Mouse (Mus musculus) adrenal gland, postnatal 4 days (tissue): ENCODE measurements around the gene Muc5b. TPM values are rescaled to one million over a fixed set of nuclear protein-coding genes. Genes with fewer than 3 reads are reported as not detected.
"Not testable (repeated sequence)": the region's sequence is repeated elsewhere in the genome, so short reads cannot be mapped to it uniquely, and the experiment has no call there.

Experiments used
- DNase-seq, 2 experiments: peaks; one replicate each; pipeline ENCODE4 v3.0.0; 2021 to 2022; ENCODE audit warnings: low spot score in 2 of 2, mixed read lengths in 2 of 2
- long read RNA-seq, 2 experiments: library from polyadenylated mRNA; stranded (forward); transcript quantifications; one replicate each; pipeline ENCODE4 v2.0.0; 2021
- total RNA-seq, 2 experiments: library from RNA; stranded (reverse); gene quantifications; 2 replicates each; pipeline ENCODE4 v1.2.3; 2021

The Muc5b gene
- not detected for total RNA-seq
- long read RNA-seq, experiment 1 = 0 reads
- long read RNA-seq, experiment 2 = 0 reads

DNA sequence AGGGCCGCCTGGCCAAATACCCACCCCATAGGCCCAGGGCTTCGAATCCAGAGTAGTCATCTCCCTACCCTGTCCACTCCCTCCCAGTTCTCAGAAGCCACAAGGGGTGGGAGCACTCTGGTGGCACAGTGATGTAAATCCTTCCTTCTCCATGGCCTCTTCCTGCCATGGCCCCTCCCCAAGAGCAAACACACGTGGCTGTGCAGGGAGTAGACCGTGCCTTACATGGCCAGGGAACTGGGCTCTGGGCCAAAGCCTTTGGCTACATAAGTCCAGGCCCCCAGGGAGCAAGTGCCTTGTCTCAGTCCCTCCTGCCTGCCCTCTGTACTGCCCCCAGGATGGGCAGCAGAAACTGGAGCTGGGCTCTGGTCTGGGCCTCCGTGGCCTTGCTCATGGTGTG, at the start of gene Muc5b:
Gene Muc5b (plus strand): TSS at position 292 of the 400 bp plus-strand sequence.
- no peak for DNase-seq

DNA sequence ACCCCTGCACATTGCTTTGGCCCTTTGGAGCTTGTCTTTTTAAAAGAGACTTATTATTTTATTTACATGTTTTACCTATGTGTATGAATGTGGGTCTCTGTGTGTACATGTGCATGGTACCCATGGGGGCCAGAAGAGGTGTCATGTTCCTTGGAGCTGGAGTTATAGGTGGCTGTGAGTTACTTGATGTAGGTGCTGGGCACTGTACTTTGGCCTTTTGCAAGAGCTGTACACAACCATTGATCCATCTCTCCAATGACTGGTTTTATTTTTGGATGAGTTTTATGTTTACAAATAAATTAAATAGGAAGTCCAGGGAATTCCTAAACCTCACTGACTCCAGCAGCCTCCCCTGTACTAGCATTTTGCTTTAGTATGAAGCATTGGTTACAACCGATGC, 44.6 kb upstream of the Muc5b start:
- no peak for DNase-seq

DNA sequence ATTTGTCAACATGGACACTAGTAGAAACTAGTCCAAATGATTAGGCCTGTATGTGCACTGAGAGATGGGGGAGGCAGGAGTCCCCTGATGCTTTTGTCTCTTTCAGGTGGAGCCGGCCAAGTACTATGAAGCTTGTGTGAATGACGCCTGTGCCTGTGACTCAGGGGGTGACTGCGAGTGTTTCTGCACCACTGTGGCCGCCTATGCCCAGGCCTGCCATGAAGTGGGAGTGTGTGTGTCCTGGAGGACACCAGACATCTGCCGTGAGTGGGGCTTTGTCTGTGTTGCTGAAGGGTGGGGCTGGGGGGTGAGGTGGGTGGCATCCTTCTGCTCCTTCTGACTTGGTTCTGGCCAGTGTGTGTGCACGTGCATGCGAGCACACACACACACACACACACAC, 35.7 kb upstream of the Muc5b start:
- DNase-seq = no peak

DNA sequence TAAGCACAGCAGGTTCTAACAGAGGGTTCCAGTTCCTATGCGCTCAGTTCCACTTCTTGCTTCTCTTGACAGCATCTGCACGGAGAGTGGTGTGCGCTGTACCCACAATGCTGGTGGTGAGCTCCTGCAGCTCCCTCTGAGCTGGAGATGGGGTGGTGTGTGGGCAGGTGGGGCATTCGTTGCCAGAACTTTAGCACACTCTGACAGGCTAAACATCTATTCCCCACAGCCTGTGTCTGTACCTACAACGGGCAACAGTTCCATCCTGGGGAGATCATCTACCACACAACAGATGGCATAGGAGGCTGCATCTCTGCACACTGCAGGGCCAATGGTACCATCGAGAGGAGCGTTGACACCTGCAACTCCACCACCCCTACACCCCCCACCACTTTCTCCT, 33.5 kb upstream of the Muc5b start:
- DNase-seq = no peak

DNA sequence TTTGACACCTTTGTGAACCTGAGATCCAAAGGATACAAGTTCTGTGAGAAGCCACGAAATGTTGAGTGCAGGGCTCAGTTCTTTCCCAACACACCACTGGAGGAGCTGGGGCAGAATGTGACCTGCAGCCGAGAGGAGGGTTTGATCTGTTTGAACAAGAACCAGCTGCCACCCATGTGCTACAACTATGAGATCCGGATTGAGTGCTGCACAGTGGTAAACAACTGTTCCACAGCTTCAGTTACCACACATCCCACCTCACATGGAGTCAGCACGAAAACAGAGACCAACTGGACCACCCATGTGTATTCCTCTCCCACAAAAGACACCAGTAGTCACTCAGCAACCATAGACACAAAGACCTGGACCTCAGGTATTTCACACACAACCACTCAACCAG, 31.0 kb upstream of the Muc5b start:
- DNase-seq = not testable (repeated sequence)

DNA sequence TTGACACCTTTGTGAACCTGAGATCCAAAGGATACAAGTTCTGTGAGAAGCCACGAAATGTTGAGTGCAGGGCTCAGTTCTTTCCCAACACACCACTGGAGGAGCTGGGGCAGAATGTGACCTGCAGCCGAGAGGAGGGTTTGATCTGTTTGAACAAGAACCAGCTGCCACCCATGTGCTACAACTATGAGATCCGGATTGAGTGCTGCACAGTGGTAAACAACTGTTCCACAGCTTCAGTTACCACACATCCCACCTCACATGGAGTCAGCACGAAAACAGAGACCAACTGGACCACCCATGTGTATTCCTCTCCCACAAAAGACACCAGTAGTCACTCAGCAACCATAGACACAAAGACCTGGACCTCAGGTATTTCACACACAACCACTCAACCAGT, 28.9 kb upstream of the Muc5b start:
- not testable (repeated sequence) for DNase-seq

DNA sequence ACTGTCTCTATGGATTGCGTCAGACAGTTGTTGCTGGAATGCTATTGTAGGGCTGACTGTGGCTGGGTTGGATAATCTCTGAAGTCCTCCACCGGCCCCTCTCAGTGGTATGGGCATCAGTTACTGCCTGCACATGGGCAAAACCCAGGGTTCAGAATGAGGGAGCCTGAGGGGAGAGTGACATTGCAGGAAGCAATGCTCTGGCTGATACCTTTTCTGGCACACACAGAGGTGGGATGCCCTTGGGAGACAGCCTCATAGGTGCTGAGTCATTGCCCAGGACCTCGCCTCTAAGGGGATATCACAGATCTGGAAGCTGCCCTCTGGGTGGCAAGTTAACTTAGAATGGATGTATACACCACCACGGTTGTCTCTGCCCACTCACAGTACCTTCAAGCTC, 25.5 kb upstream of the Muc5b start:
- no peak for DNase-seq

DNA sequence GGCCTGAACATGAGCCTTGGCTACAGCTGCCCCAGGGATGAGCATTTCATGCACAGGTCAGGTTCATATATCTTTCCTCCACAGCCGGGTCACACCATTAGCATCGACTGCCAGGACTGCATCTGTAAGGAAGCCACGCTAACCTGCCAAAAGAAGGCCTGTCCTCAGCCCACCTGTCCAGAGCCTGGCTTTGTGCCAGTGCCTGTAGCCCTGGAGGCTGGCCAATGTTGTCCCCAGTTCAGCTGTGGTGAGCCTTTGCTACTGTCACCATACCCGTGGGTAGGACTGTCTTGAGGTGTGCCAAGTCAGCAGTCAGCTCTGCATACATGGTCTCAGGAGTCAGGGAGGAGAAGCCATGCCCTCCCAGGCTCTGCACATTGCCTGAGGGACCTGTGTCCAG, 23.5 kb upstream of the Muc5b start:
- DNase-seq = no peak

DNA sequence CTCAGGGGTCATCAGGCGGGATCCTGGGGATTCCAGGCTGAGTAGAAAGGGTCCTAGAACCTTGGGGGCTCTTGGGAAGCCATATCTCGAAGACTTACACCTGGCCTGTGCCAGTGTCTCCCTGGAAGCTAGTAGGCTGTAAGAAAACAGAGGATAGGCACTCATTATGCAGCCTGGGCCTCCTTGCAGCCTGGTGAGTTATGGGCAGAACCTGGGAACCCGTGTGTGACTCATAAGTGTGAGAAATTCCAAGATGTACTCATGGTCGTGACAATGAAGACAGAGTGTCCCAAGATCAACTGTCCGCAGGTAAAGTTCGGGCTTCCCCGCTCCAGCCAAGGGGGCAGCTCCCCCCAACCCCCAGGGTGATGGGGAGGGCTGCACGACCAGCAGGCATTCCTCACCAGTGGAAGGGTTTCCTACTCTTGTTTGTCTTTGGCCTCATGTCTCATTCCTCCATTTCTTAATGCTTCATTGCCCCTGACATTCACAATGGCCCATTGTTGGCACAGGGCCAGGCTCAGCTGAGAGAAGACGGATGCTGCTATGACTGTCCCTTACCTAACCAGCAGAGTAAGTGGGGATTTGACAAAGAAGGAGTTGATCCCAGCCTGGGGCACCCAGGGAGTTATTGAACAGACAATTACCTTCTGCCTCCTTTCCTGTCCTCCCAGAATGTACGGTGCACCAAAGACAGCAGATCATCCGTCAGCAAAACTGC, 21.4 kb upstream of the Muc5b start:
- DNase-seq = no peak

DNA sequence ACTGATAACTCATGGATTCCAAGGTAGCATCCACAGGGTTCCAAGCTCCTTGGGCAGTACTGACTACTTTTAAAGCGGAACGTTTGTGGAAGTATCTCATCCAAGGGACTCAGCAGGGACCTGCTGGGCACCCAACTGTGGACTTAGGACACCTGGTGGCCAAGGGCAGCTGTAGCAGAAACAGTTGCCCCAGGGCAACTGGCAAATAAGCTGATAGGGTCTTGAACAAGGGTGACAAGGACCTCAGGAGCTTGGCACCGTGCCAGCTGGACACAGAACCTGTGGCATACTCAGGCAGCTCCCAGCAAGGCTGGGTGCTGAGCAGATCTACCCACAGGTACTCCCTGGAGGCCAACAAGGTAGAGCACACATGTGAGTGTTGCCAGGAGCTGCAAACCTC, 20.6 kb upstream of the Muc5b start:
- no peak for DNase-seq

DNA sequence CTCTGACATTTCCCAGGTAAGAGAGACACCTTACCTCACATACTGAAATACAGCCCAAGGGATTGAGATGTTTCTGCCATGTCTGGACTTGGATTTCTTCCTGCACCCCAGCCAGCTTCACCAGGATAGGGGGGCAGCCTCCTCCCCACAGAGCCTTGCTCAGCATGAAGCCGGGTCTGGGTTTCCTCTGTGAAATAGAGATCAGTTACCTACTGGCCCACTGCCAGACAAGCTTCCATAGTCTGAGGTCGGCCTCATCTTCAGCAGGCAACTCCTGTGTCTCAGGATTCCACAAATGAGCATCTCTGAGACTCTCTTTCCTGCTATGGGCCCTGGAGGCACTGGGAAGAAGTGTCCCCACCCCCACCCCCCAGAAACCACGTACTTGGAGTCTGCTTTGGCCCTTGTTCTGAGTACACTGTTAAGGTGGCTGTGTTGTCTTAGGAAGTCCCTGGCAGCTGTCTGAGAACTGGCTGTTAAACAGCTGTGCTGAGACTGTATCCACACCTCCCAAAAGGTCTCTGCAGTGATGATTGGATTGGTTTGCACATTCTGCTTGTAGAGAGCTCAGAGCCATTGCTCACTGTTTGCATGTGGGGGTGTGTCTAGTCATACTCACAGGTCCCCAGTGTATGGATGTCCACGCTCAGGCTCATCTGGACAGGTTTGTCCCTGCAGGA, 16.1 kb upstream of the Muc5b start:
- DNase-seq = no peak

DNA sequence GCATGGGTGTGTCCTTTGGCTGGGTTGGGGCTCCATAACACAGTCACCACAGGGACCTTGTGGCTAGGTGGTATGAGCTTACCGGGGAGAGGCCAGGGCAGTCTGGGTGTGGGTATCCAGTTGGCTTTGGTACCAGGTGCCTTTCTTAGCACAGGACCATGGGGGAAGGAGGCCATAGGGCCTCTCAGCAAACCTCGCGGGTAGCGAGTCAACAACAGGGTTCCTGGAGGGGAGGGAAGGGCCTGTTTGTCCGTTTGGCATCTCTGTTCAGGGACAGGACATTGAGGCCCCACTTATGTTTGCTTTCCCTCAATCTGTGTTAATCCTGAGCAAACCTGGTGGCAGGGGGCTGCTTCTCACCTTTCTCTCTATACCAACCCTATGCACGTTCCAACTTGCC, 15.2 kb upstream of the Muc5b start:
- no peak for DNase-seq

DNA sequence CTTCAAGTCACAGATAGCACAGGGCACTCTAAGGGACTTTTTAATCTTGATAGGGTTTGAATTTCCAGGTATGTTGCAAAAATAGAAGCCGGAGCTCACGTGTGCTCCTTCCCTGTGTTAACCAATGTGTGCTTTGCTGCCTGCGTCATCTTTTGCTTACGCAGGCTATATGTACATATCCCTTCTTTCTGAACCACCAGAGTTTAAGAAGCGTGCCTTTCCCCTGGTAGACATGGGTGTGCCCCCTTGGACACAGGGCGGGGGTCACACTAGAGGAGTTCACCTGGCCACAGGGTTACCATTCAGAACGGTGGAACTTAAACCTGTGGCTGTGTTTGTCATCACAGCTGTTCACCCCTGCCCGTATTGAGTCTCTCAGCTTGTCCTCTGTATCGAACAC, 14.5 kb upstream of the Muc5b start:
- DNase-seq = no peak

DNA sequence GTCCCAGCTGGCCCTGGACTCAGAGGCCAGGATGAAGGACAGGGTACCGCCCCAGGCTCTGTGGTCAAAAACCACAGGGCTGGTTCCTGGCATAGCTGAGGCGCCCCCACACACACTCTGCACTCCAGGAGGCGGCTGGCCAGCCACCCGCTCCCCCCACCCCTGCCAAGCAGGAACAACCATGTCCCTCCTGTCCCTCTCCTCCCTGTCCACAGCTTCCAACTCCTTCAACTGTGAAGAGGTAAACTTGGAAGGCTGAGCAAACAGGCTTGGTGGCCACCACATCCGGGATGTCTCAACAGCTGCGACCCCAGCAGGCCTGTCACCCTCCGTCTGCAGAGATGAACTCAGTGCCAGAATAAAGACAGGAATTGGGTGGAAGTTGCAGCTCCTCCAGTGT, 2.9 kb upstream of the Muc5b start:
- no peak for DNase-seq

DNA sequence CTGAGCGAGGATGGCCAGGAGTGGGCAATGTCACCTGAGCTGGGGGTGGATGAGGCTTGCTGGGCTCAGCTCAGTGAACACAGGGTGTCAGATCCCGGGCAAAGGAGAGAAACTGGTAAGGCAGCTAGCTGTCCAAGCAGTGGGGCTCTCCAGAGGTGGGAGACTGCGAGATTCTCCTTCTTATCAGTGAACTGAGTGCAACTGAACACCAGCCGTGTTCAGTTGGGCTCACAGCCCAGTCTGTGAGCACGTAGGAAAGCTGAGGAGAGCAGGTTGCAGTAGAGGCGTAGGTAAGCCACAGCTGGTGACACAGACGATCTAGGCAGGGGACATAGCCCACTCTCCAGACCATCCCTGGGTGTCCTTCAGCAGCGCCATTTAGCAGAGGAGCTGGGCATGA, 2.4 kb upstream of the Muc5b start:
- no peak for DNase-seq

DNA sequence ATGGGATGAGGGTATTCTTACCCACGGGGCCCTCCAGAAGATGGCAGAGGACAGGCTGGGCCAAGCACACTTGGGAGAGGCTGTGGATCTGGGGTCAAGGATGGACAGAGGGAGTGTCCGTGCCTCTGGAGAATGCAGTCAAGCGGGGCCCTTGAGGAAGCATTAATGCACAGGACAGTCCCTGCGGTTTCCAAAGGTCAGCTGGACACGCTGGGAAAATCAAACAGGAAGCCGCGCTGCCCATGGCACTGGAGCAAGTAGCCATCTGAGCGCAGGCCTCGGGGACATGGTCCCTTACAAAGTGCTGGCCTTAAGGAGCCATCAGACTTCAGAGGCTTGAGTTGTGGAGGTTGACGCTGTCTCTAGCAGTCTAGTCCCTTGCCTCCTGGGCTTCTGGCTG, 1.5 kb downstream of the Muc5b start:
- DNase-seq = no peak

DNA sequence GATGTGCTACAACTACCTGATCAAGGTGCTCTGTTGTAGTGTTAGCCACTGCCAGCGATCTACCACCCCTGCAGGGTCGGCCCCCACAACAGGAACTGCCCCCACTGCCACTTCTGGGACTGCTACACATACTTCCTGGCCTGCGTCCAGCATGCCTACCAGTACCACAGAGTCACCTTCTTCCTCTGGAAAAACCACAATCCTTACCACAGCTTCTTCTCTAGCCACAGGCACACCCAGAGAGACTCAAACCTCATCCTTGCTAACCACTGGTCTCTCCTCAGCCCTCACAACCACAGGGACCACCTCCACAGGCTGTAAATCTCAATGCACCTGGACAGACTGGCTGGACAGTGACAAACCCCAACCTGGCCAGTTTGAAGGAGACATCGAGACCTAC, 22.2 kb downstream of the Muc5b start:
- no peak for DNase-seq

DNA sequence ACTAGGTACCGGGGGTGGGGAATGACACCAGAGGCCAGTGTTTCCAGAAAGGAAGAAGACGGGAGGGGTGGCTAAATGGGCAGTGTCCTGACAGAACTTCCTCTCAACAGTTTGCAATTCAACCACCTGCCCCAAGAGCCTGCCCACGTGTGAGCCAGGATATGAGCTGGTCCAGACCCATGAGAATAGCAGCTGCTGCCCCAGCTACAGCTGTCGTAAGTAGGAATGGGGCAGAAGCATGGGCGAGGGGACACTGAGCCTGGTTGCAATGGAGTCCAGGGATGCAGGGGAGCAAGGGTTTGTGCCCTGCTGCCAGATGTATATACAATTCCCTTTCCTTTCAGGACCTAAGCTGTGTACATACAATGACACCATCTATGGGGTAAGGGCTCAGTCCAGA, 30.8 kb downstream of the Muc5b start:
- DNase-seq = no peak

DNA sequence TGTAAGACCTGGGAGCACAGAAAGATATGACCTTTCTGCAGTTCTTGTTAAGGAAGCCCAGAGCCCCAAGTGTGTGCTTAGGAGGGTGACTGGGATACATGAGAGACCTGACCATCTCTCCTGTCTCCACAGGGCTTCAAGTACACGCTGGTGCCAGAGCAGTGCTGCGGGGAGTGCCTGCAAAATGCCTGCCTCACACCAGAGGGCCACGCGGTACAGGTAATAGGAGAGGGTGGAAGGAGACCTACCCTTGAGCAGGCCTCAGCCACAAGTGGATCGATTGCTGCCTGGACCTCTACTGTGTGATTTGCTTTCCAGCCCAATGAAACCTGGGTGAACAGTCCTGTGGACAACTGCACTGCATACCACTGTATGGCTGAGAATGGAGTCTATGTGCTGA, 31.7 kb downstream of the Muc5b start:
- no peak for DNase-seq

DNA sequence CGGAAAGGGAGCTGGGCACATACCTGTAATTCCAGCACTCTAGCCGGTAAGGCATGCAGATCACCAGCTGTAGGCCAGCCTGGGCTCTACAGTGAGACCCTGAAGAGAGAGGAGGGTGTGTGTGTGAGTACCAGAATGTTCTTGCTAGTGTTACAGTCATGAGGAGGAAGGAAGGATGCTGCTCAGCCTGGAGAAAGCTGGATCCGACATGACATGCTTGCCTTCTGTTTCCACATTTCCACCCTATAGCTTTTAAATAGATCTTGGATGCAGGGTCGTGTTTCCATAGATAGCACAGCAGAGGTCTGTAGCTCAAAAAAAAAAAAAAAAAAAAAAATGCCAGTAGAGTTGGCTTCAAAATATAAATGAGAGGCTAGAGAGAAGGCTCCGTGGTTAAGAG, 36.0 kb downstream of the Muc5b start:
- DNase-seq = no peak

DNA sequence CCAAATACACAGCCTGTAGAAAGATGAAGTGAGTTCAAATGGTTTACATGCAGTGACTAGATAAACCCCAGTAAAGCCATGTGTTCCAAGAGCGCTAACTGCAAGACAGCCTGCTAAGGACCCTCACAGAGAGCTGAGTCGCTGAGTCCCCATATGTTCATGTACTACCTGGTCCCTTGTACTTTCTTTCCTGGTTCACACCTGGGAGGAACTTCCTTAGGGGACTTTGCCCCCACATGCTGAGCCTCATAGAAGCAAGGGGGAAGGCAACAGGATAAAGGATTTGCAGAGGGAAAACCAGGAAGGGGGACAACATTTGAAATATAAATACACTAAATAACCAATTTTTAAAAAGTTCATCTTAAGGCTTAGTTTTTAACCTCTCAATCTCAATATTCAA, 39.9 kb downstream of the Muc5b start:
- DNase-seq = no peak

DNA sequence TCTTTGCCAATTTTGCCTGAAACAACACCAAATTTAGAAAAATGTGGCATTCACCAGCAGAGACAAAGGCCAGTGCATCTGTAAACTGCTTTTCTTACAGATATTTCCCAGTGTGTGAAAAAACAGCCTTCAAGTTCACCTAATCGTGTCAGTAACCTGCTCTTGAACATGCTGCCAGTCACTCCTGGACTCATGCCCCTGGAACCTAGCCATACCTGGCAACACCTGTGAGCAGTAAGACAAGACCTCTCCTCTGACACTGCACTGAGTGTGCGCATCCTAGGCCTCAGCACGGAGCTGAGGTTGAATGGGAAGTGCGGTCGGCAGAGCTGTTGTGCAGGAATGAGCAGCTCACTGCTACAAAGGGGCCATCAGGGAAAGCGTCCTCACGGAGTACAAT, 53.3 kb downstream of the Muc5b start:
- no peak for DNase-seq

DNA sequence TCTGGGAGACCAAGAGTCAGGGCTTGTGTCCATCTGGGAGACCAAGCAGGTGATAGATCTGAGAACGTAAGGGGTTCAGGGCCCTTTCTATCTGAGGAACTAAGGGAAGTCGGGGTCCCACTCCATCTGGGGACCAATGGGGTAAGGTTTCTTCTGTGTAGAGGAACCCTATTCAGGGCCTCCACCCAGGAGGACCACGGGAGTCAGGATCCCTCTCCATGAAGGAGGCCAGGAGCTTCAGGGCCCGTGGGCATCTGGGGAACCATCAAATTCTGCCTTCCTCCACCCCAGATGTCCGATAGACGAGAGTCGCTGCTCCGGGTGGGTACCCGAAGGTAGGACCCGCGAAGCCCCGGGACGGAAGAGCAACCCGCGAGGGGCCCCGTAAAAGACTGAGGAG, 63.0 kb downstream of the Muc5b start:
- no peak for DNase-seq
